Mouse (Mus musculus) kidney, adult 2 months (tissue): Measurements from ENCODE around the gene Nup85.

ENCODE experiments used
- CTCF ChIP-seq: fragments of 200-500 bp; conservative IDR thresholded peaks from 2 replicates; pipeline ENCODE4 v1.5.1; 2011; ENCODE audit warnings: low read depth, mild to moderate bottlenecking, control low read depth, low read length, moderate library complexity, mixed read lengths; ENCODE audit not compliant: insufficient read depth, insufficient read length
- POLR2A ChIP-seq: fragments of 200-500 bp; IDR thresholded peaks from one replicate; pipeline ENCODE4 v1.6.1; 2011; ENCODE audit warnings: low read depth, low read length, control low read depth

GRCm38 (mm10) chr11:115543571-115543970 lies 20.7 kb upstream of the Nup85 start:
- TF ChIP-seq CTCF (no peak), POLR2A (no peak)
